Mouse (Mus musculus) cortical plate, adult 2 months (tissue): ENCODE data around the gene Amd2. TPM values are rescaled to one million over a fixed set of nuclear protein-coding genes. Genes with fewer than 3 reads are reported as not detected.

Source experiments
- H3K27ac ChIP-seq: fragments of 200-500 bp; 2 replicates; pipeline ENCODE4 v1.5.1; 2012; ENCODE audit warnings: low read length, control low read depth, inconsistent platforms; ENCODE audit not compliant: insufficient read depth
- H3K4me1 ChIP-seq: fragments of 200-500 bp; 2 replicates; pipeline ENCODE4 v1.6.1; 2011; ENCODE audit warnings: low read length; ENCODE audit not compliant: control insufficient read depth, insufficient read depth
- H3K4me3 ChIP-seq: fragments of 200-500 bp; 2 replicates; pipeline ENCODE4 v1.5.1; 2011; ENCODE audit warnings: mild to moderate bottlenecking, low read length, control low read depth; ENCODE audit not compliant: insufficient read depth
- CTCF ChIP-seq: fragments of 200-500 bp; IDR thresholded peaks from 2 replicates; pipeline ENCODE4 v1.5.1; 2011; ENCODE audit warnings: mild to moderate bottlenecking, control low read depth, low read length; ENCODE audit not compliant: insufficient read depth; ENCODE audit errors: extremely low read depth
- POLR2A ChIP-seq: fragments of 200-500 bp; IDR thresholded peaks from 2 replicates; pipeline ENCODE4 v1.6.1; 2011; ENCODE audit warnings: mild to moderate bottlenecking, low read length, control low read depth; ENCODE audit not compliant: insufficient read depth; ENCODE audit errors: extremely low read depth
- polyA plus RNA-seq: library from polyadenylated mRNA; depleted of rRNA; stranded (reverse); fragments of >200 nt; gene quantifications from 2 replicates; pipeline ENCODE4 v1.2.3, GENCODE M21; 2012; rRNA removed

The Amd2 gene
- polyA plus RNA-seq: 1.9 and 2.1 TPM in 2 replicates

- TF ChIP-seq CTCF: no peak
- no peak for TF ChIP-seq POLR2A
- H3K27ac ChIP-seq: no peak within 1 kb of the TSS
- H3K4me1 ChIP-seq: no peaks in the 10 kb centered on the region
- H3K4me3 ChIP-seq: no peak within 1 kb of the TSS
Observed at GRCm38 (mm10) chr10:35711792-35712191, at the start of gene Amd2. Amd2 (minus strand) TSS chr10:35711892.

GRCm38 (mm10) chr10:35761280-35761679, 49.6 kb upstream of the Amd2 start:
- H3K4me1 ChIP-seq: no peaks in the 10 kb centered on the region
- H3K4me3 ChIP-seq: no peak overlapping the region
- TF ChIP-seq CTCF: no peak
- TF ChIP-seq POLR2A: no peak
- H3K27ac ChIP-seq: no peak overlapping the region

- TF ChIP-seq CTCF: no peak
- no peak for TF ChIP-seq POLR2A
- no peak overlapping the region for H3K27ac ChIP-seq
- H3K4me3 ChIP-seq: no peak overlapping the region
- no peaks in the 10 kb centered on the region for H3K4me1 ChIP-seq
Observed at GRCm38 (mm10) chr10:35737639-35738038, 25.9 kb upstream of the Amd2 start.

GRCm38 (mm10) chr10:35714266-35714665, 2.6 kb upstream of the Amd2 start:
- TF ChIP-seq CTCF (no peak), POLR2A (no peak)
- no peak overlapping the region for H3K4me3 ChIP-seq
- H3K4me1 ChIP-seq: no peaks in the 10 kb centered on the region
- no peak overlapping the region for H3K27ac ChIP-seq
